Mouse (Mus musculus): ENCODE measurements around the gene Gdi2.

Gdi2 gene

DNA sequence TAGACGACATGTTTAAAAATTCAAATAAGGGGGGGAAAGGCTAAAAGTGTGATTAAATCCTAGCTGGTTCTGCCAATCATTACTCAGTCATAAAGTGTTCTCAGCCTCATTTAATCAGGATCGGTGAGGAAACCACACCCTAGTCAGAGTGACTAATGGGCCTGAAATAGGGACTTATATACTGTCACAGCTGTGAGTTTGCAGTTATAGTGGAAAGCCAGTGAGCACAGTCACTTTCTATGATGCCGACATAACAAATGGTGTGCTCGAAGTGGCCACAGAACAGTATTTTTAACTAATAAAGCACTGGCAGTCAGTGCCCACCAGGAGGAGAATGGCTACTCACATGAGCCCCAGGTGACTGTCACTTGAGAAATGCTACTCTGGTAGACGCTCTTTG lies 7.1 kb downstream of the Gdi2 start:
- in situ Hi-C loops (cut with MboI, MseI): loop anchor here (5.0 to 25.0 kb wide), 2 partner anchors 57 to 367 kb away; partner anchors contain the start of genes Net1 and Tubal3

DNA sequence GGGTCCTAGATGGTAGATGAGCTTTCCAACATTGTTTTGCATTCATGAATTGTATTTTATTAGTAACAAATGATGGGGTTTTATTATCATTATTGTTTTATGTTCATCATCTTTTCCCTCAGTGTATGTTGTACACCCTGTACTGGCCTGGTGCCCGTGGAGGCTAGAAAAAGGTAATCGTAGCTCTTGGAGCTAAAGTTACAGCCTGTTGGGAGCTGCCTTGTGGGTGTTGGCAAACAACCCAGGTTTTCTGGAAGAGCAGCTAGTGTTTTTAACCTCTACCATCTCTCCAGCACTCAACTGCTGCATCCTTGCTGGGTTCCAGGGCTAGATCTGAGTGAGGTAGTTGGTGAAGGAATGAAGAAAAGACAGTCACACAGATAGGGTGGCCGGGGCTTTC lies 9.5 kb downstream of the Gdi2 start:
- in situ Hi-C loops (cut with MboI, MseI): loop anchor here (5.0 to 25.0 kb wide), 2 partner anchors 55 to 365 kb away; partner anchors contain the start of genes Net1 and Tubal3

- in situ Hi-C loops (cut with MboI, MseI): loop anchor here (5.0 to 25.0 kb wide), 2 partner anchors 54 to 364 kb away; partner anchors contain the start of genes Net1 and Tubal3
Observed at GRCm38 (mm10) chr13:3547856-3548255, 10.0 kb downstream of the Gdi2 start.

- in situ Hi-C loops (cut with MboI, MseI): no loop called here
Observed at GRCm38 (mm10) chr13:3563130-3563529, 25.3 kb downstream of the Gdi2 start.

- in situ Hi-C loops (cut with MboI, MseI): no loop called here
Observed at GRCm38 (mm10) chr13:3563953-3564352, 26.1 kb downstream of the Gdi2 start.

GRCm38 (mm10) chr13:3590789-3591188 lies 52.9 kb downstream of the Gdi2 start:
- in situ Hi-C loops (cut with MboI, MseI): no loop called here

- in situ Hi-C loops (cut with MboI, MseI): no loop called here
Observed at GRCm38 (mm10) chr13:3594311-3594710, 56.4 kb downstream of the Gdi2 start.

DNA sequence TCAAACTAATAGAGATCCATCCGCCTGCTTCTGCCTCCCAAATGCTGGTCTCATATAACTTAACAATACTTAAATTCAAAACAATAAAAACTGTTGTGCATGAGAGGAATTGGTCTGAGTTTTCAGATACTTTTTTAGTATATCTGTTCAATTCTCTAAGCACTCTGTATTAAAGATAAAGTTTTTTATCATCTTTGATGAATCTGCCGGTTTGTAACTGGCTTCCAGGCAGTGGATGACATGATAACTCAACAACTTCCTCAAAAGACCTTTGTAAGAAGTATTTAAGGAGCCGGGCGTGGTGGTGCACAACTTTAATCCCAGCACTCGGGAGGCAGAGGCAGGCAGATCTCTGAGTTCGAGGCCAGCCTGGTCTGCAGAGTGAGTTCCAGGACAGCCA lies 58.4 kb downstream of the Gdi2 start:
- in situ Hi-C loops (cut with MboI, MseI): no loop called here

DNA sequence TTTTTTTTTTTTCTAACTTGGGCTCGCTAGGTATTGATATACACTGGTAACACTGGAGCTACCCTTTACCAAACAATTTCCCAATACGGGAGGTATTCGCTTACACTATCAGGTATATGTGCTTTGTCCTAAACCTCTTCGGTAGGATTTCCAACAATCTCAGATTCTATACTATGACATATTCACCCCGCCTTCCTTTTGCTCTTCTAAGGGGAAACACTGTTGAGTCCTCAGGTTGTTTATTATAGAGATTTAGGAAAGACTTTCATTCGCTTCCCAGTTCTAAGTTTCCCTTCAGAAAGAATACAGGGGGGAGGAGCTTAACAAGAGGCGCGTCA lies 71.9 kb downstream of the Gdi2 start:
- in situ Hi-C loops (cut with MboI, MseI): no loop called here

- in situ Hi-C loops (cut with MboI, MseI): no loop called here
Observed at GRCm38 (mm10) chr13:3610118-3610794, 72.4 kb downstream of the Gdi2 start.

DNA sequence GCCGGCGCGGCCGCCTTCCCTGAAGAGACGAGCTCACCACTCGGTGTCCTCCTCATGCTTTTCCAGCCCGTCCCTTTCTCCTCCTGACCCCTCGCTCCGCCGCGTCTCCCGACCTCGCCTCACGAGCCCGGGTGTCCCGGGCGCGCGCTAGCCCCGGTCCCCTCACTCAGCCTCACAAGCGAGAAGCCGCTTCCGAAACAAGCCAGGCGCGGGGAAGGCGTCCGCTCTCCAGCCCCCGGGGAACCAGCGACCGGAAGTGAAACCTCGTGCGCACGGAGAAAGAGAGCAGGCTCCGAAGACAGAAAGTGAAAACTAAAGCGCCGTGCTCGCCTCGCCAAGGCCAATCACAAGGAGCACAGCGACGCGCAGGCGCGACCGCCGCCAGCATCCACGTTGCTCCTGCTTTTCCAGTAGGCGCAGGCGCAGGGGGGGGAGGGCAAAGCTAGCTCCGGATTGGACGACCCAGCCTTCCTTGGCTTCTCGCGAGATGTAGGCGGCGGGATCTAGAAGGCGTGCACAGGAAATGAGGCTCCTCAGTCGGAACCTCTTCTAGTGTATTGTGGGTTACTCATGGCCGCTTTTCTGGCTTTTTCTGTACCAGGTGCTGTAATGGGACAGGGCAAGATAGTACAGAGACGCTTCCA lies 73.1 kb downstream of the Gdi2 start, which contains the start of gene Fam208b:
Gene Fam208b (minus strand): TSS at position 314 of the 644 bp plus-strand sequence.
- in situ Hi-C loops (cut with MboI, MseI): no loop called here

Measured in T-helper 1 cell (primary cell).